Mouse (Mus musculus) embryonic facial prominence, embryonic 13.5 days (tissue): ENCODE measurements around the gene Nid1. TPM values are rescaled to one million over a fixed set of nuclear protein-coding genes. Genes with fewer than 3 reads are reported as not detected.

ENCODE experiments used
- ATAC-seq: fragments of 200-750 bp; cut with Nextera tagmentation; 2 replicates; pipeline ENCODE4 v1.8.0; 2017; ENCODE audit warnings: low read depth; ENCODE audit not compliant: insufficient number of reproducible peaks, insufficient read depth, low FRiP score, low TSS enrichment
- H3K27ac ChIP-seq: fragments of 300-500 bp; sonication (generic); 2 replicates; pipeline ENCODE4 v1.5.1; 2015; ENCODE audit warnings: moderate library complexity, mild to moderate bottlenecking, inconsistent platforms
- H3K27me3 ChIP-seq: fragments of 300-500 bp; sonication (generic); 2 replicates; pipeline ENCODE4 v1.6.1; 2015; ENCODE audit warnings: mild to moderate bottlenecking, inconsistent platforms
- H3K36me3 ChIP-seq: fragments of 300-500 bp; sonication (generic); 2 replicates; pipeline ENCODE4 v1.6.1; 2015; ENCODE audit warnings: mild to moderate bottlenecking, inconsistent platforms
- H3K4me1 ChIP-seq: fragments of 300-500 bp; sonication (generic); 2 replicates; pipeline ENCODE4 v1.6.1; 2015; ENCODE audit warnings: inconsistent platforms
- H3K4me2 ChIP-seq: fragments of 300-500 bp; sonication (generic); 2 replicates; pipeline ENCODE4 v1.6.1; 2015; ENCODE audit warnings: moderate library complexity, mild to moderate bottlenecking, inconsistent platforms
- H3K4me3 ChIP-seq: fragments of 300-500 bp; sonication (generic); 2 replicates; pipeline ENCODE4 v1.5.1; 2015; ENCODE audit warnings: mild to moderate bottlenecking, inconsistent platforms
- H3K9ac ChIP-seq: fragments of 300-500 bp; sonication (generic); 2 replicates; pipeline ENCODE4 v1.6.1; 2015; ENCODE audit warnings: mild to moderate bottlenecking, inconsistent platforms
- H3K9me3 ChIP-seq: fragments of 300-500 bp; sonication (generic); 2 replicates; pipeline ENCODE4 v1.6.1; 2016; ENCODE audit warnings: inconsistent platforms
- WGBS: fragments of 180-500 bp; shearing (Covaris S2); methylation state at CpG from one replicate; pipeline ENCODE4 v1.1.7; 2015; ENCODE audit warnings: mixed read lengths; 5-methylcytosine and 5-hydroxymethylcytosine counted together
- polyA plus RNA-seq: library from polyadenylated mRNA; unstranded; fragments of >200 nt; fragmentation: Nextera tagmentation; extraction: Ambion mirVana; gene quantifications from 2 replicates; pipeline ENCODE4 v1.2.1, GENCODE M21; 2015

The Nid1 gene
- polyA plus RNA-seq, 1 experiment from 2014 or later = 45.8 TPM

GRCm38 (mm10) chr13:13552020-13552419 lies 114.7 kb downstream of the Nid1 start:
- no peak overlapping the region for H3K27ac ChIP-seq
- no peak overlapping the region for H3K4me3 ChIP-seq
- 44% methylated on average over 3 of the region's 3 CpGs for WGBS
- no peak for ATAC-seq
- H3K27me3 ChIP-seq = no peaks in the 10 kb centered on the region
- no peak overlapping the region for H3K9ac ChIP-seq
- no peaks in the 10 kb centered on the region for H3K9me3 ChIP-seq
- H3K4me2 ChIP-seq = no peak overlapping the region
- no peaks in the 10 kb centered on the region for H3K36me3 ChIP-seq
- peaks cover 3% of the 10 kb centered on the region; the same call in 1 of the 2 replicates for H3K4me1 ChIP-seq

- no peak for ATAC-seq
- no peak overlapping the region for H3K4me3 ChIP-seq
- H3K4me2 ChIP-seq = no peak overlapping the region
- H3K9ac ChIP-seq = no peak overlapping the region
- H3K27me3 ChIP-seq = no peaks in the 10 kb centered on the region
- no peaks in the 10 kb centered on the region for H3K9me3 ChIP-seq
- 52% methylated on average over 1 of the region's 1 CpGs for WGBS
- no peaks in the 10 kb centered on the region for H3K36me3 ChIP-seq
- no peak overlapping the region for H3K27ac ChIP-seq
- H3K4me1 ChIP-seq = peaks cover 3% of the 10 kb centered on the region; the same call in 1 of the 2 replicates
Measured at GRCm38 (mm10) chr13:13553660-13554059, 116.3 kb downstream of the Nid1 start.

- no peak overlapping the region for H3K27ac ChIP-seq
- no peaks in the 10 kb centered on the region for H3K36me3 ChIP-seq
- no peaks in the 10 kb centered on the region for H3K4me1 ChIP-seq
- 88% methylated on average over 3 of the region's 3 CpGs for WGBS
- no peaks in the 10 kb centered on the region for H3K27me3 ChIP-seq
- ATAC-seq = no peak
- no peaks in the 10 kb centered on the region for H3K9me3 ChIP-seq
- H3K4me2 ChIP-seq = no peak overlapping the region
- no peak overlapping the region for H3K4me3 ChIP-seq
- no peak overlapping the region for H3K9ac ChIP-seq
Measured at GRCm38 (mm10) chr13:13555196-13555595, 117.8 kb downstream of the Nid1 start.

- no peak for ATAC-seq
- no peaks in the 10 kb centered on the region for H3K9me3 ChIP-seq
Measured at GRCm38 (mm10) chr13:13557001-13557743, 119.8 kb downstream of the Nid1 start.

GRCm38 (mm10) chr13:13558251-13558650 lies 120.9 kb downstream of the Nid1 start:
- no peak for ATAC-seq
- no peak overlapping the region for H3K9ac ChIP-seq
- H3K27me3 ChIP-seq = no peaks in the 10 kb centered on the region
- no peaks in the 10 kb centered on the region for H3K36me3 ChIP-seq
- WGBS = 62% methylated on average over 2 of the region's 2 CpGs
- H3K4me3 ChIP-seq = no peak overlapping the region
- H3K4me1 ChIP-seq = no peaks in the 10 kb centered on the region
- H3K4me2 ChIP-seq = no peak overlapping the region
- no peak overlapping the region for H3K27ac ChIP-seq
- no peaks in the 10 kb centered on the region for H3K9me3 ChIP-seq

More at GRCm38 (mm10) chr13:13557001-13557743, 119.8 kb downstream of the Nid1 start:
- Histone ChIP-seq H3K4me3 (no peak overlapping the region), H3K4me2 (no peak overlapping the region), H3K4me1 (no peaks in the 10 kb centered on the region), H3K27me3 (no peaks in the 10 kb centered on the region), H3K27ac (no peak overlapping the region), H3K9ac (no peak overlapping the region), H3K36me3 (no peaks in the 10 kb centered on the region)
- WGBS = 81% methylated on average over 5 of the region's 5 CpGs

- no peaks in the 10 kb centered on the region for H3K27me3 ChIP-seq
- H3K4me2 ChIP-seq = no peak overlapping the region
- WGBS = 78% methylated on average over 5 of the region's 5 CpGs
- no peak overlapping the region for H3K4me3 ChIP-seq
- H3K9me3 ChIP-seq = no peaks in the 10 kb centered on the region
- H3K4me1 ChIP-seq = no peaks in the 10 kb centered on the region
- no peaks in the 10 kb centered on the region for H3K36me3 ChIP-seq
- ATAC-seq = no peak
- H3K27ac ChIP-seq = no peak overlapping the region
- H3K9ac ChIP-seq = no peak overlapping the region
Measured at GRCm38 (mm10) chr13:13558900-13559299, 121.5 kb downstream of the Nid1 start.

Other genes with a start within 250 kb of the Nid1 start
- 10.6 and 11.4 TPM in 2 replicates for gene Gpr137b, start 43.5 kb upstream of the Nid1 start, polyA plus RNA-seq
- 4.2 and 5.4 TPM in 2 replicates for gene Lyst, start 152.8 kb downstream of the Nid1 start, polyA plus RNA-seq